Mouse (Mus musculus): ENCODE measurements around the gene Ddc.

DNA sequence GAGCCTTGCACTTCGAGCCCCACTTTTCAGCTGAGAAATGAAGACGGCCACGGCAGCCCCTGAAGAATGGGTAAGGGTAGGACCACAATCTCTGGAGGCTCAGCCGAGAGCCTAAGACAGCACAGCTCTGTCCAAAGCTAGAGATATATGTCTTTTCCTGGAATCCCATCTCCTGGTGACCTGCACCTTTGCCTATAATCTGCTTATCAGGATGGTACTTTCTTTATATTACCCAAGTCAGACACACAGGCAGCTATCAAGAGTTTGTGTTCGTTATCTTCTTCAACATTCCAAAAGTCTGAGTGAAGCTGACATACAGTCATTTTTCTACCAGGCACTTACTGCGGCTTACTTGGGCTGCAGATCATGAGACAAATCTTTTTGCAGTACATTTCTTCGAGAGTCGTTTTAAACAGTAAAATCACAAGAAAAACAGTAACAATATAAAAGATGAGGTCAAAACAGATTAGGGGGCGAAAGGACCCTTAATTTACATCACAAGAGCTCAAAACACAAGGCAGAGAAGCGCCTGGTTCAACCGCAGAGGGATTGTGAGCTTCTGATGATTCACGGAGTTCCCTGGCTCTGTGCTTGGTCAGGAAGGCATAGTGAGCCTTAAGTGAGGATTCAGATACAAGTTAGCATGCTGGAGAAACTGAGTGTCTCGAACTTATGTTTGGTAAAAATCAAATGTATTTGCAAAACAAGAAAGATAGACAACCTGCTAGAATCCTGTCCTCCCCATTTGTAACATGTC, 16.7 kb downstream of the Ddc start:
- TF ChIP-seq CTCF (IDR thresholded peaks at IDR 0.05), result no peak
- no peak for TF ChIP-seq EP300 (IDR thresholded peaks at IDR 0.05)
